Mouse (Mus musculus) left cerebral cortex, adult 11 months (tissue): ENCODE results near the gene Gpr142.

Experiments used
- DNase-seq: peaks from one replicate; pipeline ENCODE4 v3.0.0; 2022; ENCODE audit warnings: low spot score

The Gpr142 gene

GRCm38 (mm10) chr11:114798624-114799023 is at the start of gene Gpr142:
TSS of gene Gpr142 (plus strand) at chr11:114798924.
- no peak for DNase-seq

DNA sequence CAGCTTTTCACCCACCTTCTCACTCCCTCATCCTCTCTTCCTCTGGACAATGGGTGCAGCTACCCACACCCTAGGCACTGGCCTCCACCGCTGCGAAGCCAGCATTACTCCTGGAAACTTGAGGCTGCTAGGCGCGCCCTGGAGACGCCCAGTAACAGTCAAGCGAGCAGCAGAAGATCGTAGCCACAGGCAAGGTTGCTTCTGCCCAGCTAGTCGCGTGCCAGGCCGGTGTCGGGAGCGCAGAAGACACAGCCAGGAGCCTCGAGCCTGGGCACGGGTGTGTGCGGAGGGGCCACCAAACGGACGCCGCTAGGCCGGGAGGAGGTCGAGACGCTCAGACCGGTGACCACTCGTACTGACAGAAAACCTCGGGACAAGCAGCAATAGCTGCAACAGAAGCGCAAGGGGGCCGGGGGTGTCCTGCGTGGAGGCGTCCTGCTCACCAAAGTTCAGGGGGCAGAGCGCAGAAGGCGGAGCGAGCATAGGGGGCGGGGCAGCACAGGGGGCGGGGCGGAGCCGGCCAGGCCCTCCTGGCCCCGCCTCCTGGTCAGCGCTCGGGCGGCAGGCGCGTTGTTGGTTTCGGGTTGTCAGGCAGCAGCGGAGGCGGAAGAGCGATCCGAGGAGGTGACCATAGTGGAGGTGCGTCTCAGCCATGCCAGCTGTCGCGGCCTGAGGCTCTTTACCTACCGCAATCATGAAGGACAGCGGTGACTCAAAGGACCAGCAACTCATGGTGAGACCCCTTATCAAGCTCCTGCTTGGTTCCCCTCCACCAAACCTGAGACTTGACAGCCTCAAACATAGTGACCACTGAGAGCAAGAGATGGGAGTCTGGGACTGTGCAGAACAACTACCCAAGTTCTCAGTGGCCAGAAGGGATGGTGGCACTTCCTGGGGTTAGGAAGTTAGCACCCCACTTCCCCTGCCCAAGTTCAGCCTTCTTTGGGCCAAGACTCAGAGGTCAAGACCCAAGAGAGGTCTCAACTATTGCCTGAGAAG is 33.6 kb upstream of the Gpr142 start, which contains the start of gene Kif19a:
Kif19a (plus strand) TSS at position 569 of the 999 bp plus-strand sequence.
- no peak for DNase-seq

DNA sequence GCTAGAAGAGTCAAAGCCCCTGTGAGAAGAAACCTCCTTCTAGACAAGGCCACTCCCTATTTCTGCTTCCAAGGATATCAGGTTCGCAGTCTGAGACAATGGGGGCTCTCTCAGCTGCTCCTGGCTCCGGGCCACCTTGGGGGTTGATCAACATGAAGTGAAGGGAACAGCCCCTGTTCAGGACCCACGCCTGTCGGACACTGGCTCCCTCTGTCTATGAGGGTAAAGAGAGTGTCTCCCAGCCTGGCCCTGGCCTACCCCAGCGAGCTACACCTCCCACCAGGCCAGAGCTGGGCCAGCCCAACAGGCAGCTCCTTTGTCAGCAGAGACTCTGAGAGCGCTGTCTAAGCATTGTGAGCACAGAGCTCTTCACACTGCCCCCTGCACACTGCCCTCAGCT is 28.8 kb upstream of the Gpr142 start:
- no peak for DNase-seq

DNA sequence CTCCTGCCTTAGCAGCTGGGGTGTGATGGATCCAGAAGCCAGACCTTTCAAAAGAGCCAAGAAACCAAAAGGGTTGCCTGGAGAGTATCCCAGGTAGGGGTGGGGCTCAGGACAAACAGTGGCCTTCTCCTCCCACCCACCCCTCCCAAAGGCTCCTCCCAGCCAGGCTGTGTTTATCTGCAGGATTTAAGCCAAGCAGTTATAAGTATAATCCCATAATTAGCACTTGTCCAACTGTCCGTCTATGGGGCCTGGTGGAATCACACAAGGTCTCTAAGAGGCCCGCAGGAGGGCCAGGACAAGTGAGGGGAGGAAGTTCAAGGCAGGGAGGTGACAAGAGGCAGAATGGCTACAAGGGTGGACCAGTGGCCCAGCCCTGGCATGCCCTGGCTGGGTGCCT is 26.8 kb upstream of the Gpr142 start:
- no peak for DNase-seq

- DNase-seq = no peak
These were observed 18.6 kb upstream of the Gpr142 start for GRCm38 (mm10) chr11:114780076-114780475.

DNA sequence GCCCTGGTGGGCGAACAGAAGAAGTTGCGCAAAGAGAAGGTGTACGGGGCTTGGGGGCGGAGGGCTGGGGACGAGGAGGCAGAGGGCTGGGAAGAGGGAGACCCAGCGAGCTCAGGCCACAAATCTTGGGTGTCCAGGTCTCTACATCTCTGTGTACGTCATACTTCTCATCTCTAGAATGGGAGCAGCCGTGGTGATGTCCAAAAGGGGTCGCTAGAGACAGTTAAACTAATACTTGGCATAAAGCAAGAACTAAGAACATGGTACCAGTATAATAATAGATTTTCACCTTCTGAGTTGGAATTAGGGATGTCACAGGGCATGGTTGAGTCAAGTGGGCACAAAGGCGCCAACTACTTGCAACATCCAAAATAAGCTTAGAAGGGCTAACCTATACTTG is 12.8 kb upstream of the Gpr142 start:
- no peak for DNase-seq

- no peak for DNase-seq
These were observed 12.4 kb upstream of the Gpr142 start for GRCm38 (mm10) chr11:114786326-114786725.

DNA sequence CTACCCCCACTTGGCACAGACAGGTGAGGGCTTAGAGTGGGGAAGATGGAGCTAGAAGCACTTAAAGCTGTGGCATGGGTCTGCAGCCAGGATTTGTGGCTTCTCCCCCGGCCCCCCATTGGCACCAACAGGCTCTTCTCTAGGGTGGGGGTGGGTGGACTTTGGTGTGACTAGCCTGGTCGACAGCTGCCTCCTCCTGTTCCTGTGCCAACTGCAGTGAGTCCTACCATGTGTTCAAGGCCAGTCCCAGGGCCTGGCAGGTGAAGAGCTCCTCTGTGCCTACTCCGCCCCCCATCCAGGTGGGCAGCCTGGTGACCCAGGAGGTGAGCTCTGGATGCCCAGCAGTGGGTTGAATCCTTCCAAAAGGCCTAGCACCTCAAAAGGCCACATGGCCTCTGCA is 11.1 kb upstream of the Gpr142 start:
- DNase-seq = no peak

DNA sequence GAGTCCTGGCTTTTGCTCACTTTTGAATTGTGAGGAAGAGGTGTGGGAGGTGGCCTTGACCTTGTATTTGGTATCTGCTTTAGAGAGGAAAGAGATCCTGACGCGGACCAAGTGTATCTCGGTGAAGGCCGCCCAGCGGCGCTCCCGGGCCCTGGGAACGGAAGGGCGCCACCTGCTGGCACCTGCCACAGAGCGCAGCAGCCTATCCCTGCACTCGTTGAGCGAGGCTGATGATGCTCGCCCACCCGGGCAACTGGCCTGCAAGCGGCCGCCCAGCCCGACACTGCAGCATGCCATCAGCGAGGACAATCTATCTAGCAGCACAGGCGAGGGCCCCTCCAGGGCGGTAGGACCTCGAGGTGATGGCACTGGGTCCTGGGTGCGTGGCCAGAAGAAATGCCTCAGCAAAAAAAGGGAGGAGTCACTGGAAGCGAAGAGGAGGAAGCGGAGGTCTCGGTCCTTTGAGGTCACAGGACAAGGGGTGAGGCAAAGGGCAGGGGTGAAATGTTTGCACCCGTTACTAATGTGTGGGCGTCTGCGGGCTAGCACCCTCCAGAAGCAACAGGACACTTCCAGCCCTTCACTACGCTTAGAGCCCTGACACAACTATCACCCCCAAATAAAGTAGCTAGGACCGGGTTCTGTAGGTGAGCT is 9.5 kb upstream of the Gpr142 start:
- no peak for DNase-seq

DNA sequence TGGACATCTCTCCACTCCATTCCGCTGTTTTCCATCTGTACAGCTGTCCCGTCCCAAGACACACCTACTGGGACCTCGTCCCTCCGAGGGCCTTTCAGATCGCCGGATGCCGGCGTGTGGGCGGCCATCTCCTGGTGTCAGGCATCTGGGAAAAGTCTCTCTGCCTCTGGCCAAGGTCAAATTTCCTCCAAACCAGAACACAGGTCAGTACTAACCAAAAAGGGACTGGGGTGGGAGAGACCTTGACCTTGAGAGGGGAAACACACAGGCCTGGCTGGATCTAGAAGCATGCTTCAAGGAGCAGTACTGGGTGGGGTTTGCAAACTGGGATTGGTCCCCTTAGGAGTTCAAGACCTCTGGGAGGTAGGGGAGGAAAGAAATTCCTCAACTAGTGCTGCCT is 9.0 kb upstream of the Gpr142 start:
- no peak for DNase-seq

DNA sequence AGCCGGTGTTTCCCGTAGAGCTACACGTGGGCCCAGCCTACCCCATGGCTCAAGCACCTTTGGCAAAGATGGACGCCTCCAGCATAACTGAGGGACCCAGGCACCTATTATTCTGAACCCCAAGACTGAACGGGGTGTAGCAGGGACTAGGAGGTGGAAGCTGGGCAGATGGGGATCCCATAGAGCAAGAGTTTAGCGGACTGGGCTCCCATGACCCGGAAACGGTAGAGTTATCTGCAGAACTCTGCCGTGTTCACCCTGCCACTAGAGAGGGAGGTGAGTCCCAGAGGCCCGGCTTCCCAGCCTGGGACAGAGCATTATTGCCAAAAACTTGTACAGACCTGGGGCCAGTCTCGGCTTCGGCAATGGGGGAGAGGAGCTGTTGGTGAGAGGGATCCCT is 8.6 kb upstream of the Gpr142 start:
- no peak for DNase-seq

DNA sequence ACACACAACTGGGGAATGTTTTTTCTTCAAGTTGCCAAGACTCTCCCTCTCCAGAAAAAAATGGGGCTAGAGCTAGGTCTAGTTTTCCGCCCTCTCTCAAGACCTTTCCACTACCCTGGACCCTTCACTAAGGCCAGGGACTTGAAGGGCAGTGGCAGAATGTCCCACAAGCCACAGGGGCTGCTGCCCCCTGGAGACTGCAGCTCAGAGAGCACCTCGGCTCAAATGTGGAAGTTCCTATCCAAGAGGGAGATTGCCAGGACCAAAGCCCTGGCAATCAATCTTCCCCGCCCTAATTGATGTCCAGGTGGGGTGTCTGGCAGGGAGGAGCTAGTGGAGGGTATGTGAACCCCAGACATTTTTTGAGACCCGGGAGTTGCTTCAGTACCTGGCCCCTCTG is 7.9 kb upstream of the Gpr142 start:
- DNase-seq = no peak

DNA sequence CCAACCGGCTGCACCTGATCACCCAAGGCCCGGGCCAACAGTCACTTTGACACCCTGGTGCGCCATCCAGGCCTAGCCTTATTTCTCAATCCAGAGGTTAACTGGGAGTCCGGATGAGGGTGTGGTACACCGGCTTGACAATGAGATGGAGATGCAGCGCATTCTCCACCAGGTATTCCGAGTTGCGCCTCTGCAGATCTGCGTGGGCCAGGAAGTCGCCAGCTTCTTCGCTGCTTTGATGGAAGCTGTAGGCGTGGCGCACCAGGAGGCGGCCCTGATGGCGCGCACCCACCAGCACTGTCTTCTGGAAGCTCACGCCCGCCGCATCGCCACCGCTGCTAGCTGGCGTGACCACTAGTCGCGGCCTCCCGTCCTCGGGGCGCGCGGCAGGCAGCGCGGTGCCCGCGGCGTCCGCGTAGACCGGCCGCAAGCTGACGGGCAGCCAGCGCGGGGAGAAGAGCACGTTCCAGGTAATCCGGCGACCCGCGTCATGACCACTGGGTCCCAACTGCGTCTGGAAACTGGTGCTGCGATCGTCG is 7.3 kb upstream of the Gpr142 start:
- DNase-seq = no peak

- DNase-seq = no peak
These were observed 6.8 kb upstream of the Gpr142 start for GRCm38 (mm10) chr11:114791891-114792411.

- DNase-seq = no peak
These were observed 5.7 kb upstream of the Gpr142 start for GRCm38 (mm10) chr11:114792931-114793494.

GRCm38 (mm10) chr11:114793868-114794545 is 4.7 kb upstream of the Gpr142 start:
- no peak for DNase-seq

DNA sequence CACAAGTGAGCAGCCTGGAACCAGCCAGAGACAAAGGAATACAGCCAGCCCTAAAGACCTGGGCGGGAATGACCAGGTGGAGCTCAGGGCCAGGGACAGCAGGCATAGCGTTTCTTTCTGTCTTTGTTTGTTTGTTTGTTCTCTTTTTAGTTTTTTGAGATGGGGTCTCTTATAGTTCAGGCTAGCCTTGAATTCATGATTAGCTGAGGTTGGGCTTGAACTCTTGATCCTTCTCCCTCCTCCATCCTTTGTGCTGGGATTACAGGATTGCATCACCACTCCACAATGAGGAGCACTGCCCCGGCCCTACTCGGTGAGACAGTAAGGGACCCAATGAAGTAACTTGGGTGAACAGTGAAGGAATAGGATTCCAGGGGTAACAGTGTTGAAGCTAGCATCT is 4.0 kb upstream of the Gpr142 start:
- no peak for DNase-seq

DNA sequence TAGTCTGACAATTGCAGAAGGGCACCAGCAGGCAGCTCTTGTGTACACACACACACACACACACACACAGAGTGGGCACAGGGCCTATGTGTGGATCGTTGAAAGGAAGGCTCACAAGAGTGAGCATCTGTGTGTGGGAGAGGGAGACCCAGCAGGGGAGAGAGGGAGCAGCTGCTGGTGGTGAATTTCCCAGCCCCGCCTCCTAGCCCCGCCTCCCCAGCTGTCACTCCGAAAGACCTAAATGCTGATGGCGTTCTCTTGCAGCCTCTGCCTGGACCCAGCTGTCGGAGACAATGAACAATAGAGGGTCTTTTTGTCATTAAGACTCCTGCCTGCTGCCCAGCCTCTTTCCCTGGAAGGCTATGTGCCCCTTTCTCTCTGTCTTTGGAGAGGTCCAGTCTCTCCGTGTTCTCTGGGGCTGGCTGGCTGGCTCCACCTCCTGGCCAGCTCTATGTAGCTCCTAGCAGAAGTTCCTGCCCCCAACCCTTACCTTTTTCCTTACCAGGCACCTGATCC is 3.4 kb upstream of the Gpr142 start:
- peak; percentile 87 for DNase-seq

DNA sequence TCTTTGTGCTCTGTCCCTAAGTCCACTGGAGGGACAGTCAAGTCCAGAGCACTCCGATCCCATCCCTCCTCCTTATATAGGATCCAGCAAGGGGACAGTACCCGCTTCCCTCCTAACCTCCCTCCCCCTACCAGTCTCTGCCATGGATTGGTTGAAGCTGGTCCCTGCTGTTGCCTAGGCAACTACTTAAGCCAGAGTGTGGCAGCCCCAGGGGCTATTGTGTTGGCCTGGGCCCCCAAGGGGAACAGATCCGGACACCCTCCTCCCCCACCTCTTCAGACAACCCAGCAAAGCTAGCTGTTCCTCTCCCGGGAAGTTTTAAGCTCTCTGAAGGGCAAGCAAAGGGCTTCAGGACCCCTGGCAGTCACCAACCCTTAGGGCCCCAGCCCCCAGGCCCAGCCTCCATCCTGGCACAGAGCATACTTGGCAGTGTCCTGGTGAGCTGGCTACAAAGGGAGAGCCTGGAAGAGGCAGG is 2.8 kb upstream of the Gpr142 start, which contains the start of gene Btbd17:
Btbd17 (minus strand) TSS at position 98 of the 475 bp plus-strand sequence.
- no peak for DNase-seq

DNA sequence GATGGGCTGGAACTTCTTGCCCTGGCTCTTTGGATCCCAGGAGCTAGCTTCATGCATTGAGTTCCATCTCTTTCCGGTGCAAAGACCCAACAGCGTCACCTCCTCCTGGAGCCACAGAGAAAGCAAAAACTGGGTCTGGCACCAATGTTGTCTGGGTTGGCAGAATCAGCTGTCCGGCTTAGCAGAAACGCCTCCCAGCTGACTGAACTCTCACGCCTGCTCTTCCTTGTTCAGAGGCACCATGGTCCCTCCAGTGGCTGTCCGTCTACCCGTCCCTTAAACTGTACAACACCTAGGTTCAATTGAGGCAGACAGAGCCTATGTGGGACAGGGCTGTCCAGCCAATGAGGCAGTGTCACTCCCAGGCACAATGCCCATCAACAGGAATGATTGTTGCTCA is 1.5 kb upstream of the Gpr142 start:
- no peak for DNase-seq

DNA sequence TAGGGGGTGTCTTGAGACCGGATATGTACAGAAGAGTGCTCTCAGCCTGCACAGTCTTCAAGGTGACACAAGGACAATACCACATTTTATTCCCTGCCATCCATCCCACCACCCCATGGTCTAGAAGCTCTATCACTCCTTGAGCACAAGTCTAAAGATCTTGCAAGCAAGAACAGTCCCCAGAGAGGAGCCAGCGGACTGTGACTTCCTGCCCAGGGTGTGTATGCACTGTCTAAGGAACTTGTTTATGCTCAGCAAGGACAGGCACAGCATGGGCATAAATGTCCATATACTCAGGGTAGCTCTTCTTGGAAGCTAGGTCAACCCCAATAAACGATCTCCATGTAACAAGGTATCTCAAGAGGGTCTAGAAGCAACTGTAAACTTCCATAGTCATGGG is 743 bp upstream of the Gpr142 start:
- no peak for DNase-seq
